Mouse (Mus musculus) cortical plate, adult 2 months (tissue): ENCODE measurements around the gene Mrpl48.

Experiments used
- CTCF ChIP-seq: fragments of 200-500 bp; IDR thresholded peaks from 2 replicates; pipeline ENCODE4 v1.5.1; 2011; ENCODE audit warnings: mild to moderate bottlenecking, control low read depth, low read length; ENCODE audit not compliant: insufficient read depth; ENCODE audit errors: extremely low read depth
- POLR2A ChIP-seq: fragments of 200-500 bp; IDR thresholded peaks from 2 replicates; pipeline ENCODE4 v1.6.1; 2011; ENCODE audit warnings: mild to moderate bottlenecking, low read length, control low read depth; ENCODE audit not compliant: insufficient read depth; ENCODE audit errors: extremely low read depth

- no peak for TF ChIP-seq CTCF
- TF ChIP-seq POLR2A, result no peak
Observed at GRCm38 (mm10) chr7:100572061-100572460, 36.0 kb downstream of the Mrpl48 start.
